ENCODE assay signal across 20 mouse cellular contexts in genomic region chr1:164087872-164088271, GRCm38 (mm10). TPM values are rescaled to one million over a fixed set of nuclear protein-coding genes. Genes with fewer than 3 reads are reported as not detected.
"Had no signal": no experiment of that assay in that cellular context is flagged by ENCODE, and none has a peak within 500 bp of the region (broad histone marks: within the 10 kb centered on the region; RNA-seq: fewer than 3 reads in every experiment).

No protein-coding gene starts in this region.

- H3K36me3 ChIP-seq: kidney, embryonic 15.5 days; limb, embryonic 15.5 days; midbrain, embryonic 13.5 days; neural tube, embryonic 15.5 days had no signal

- H3K9ac ChIP-seq: kidney, embryonic 15.5 days; limb, embryonic 15.5 days; midbrain, embryonic 13.5 days; neural tube, embryonic 15.5 days had no signal

- H3K27me3 ChIP-seq: kidney, embryonic 15.5 days; limb, embryonic 15.5 days; midbrain, embryonic 13.5 days; neural tube, embryonic 15.5 days had no signal

- H3K4me1 ChIP-seq: kidney, embryonic 15.5 days; limb, embryonic 15.5 days; midbrain, embryonic 13.5 days; neural tube, embryonic 15.5 days had no signal

- H3K9me3 ChIP-seq: kidney, embryonic 15.5 days; limb, embryonic 15.5 days; midbrain, embryonic 13.5 days; neural tube, embryonic 15.5 days had no signal

- ATAC-seq: intestine, embryonic 16.5 days; midbrain, embryonic 13.5 days had no signal

- H3K4me2 ChIP-seq: kidney, embryonic 15.5 days; limb, embryonic 15.5 days; midbrain, embryonic 13.5 days; neural tube, embryonic 15.5 days had no signal

- H3K4me3 ChIP-seq: kidney, embryonic 15.5 days; limb, embryonic 15.5 days; midbrain, embryonic 13.5 days; myocyte; neural tube, embryonic 15.5 days had no signal

- H3K27ac ChIP-seq: kidney, embryonic 15.5 days; limb, embryonic 15.5 days; midbrain, embryonic 13.5 days; neural tube, embryonic 15.5 days had no signal

- DNase-seq: kidney, adult 2 months; kidney, postnatal 14 days; layer of hippocampus, postnatal 36 days; lung, adult 18-20 months; lung, postnatal 4 days; thymus, postnatal 36 days had no signal

RNA-seq across cellular contexts. Expression of gene Sell, which starts 26.1 kb away (rescaled TPM):
- total RNA-seq: layer of hippocampus, postnatal 36 days; midbrain, postnatal 0 days had no signal
- polyA plus RNA-seq: limb, embryonic 11.5 days; midbrain, embryonic 13.5 days; midbrain, postnatal 0 days; myocyte; neural tube, embryonic 11.5 days had no signal

RNA-seq across cellular contexts. Expression of gene Selp, which starts 27.2 kb away (rescaled TPM):
- total RNA-seq: layer of hippocampus, adult 8-10 months; left cerebral cortex, adult 8-10 months; left cerebral cortex, postnatal 25 days; midbrain, postnatal 0 days had no signal
- polyA plus RNA-seq: midbrain, postnatal 0 days; neural tube, embryonic 11.5 days; neural tube, embryonic 15.5 days had no signal

RNA-seq across cellular contexts. Expression of gene Sele, which starts 39.8 kb away (rescaled TPM):
- total RNA-seq: layer of hippocampus, postnatal 36 days; left cerebral cortex, postnatal 25 days; midbrain, postnatal 0 days had no signal
- polyA plus RNA-seq: large intestine, adult 2 months; limb, embryonic 11.5 days; lung, embryonic 16.5 days; midbrain, embryonic 13.5 days; midbrain, postnatal 0 days; myocyte; neural tube, embryonic 15.5 days had no signal
